Mouse (Mus musculus): Measurements from ENCODE around the gene Cep19. TPM values are rescaled to one million over a fixed set of nuclear protein-coding genes. Genes with fewer than 3 reads are reported as not detected.
A peak's percentile ranks its signal among the peaks of the same experiment; 100 is the strongest.
"Not testable (repeated sequence)": the region's sequence is repeated elsewhere in the genome, so short reads cannot be mapped to it uniquely, and the experiment has no call there.

Cep19 gene
- polyA plus RNA-seq, 1 experiment from 2014 or later: 31.7 TPM

DNA sequence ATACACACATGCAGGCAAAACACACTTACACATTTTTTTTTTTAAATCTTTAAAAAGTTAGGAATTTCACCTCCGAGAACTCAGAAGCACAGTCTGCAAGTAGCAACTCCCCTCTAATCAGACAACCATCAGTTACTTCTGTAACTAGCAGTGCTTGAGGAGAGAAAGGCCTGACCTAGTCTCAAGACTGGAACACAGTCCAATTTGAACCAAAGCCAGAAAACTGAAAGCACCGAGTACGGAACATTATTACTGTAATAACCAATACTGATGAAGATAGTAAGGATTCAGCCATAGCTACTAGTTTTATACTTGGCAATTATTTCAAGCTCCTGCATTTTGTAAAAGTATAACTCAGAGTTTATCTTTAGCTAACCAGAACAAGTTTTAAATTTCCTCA is 23.2 kb upstream of the Cep19 start:
- no peak overlapping the region for H3K4me3 ChIP-seq (ENCODE audit: low read length)
- no peak overlapping the region for H3K27ac ChIP-seq (ENCODE audit: low read length)
- ATAC-seq (ENCODE audit: low read depth): no peak

GRCm38 (mm10) chr16:32077648-32078407 is 21.8 kb upstream of the Cep19 start:
- H3K9ac ChIP-seq (ENCODE audit: low read length): peak overlapping the region; percentile 98
- no peaks in the 10 kb centered on the region for H3K36me3 ChIP-seq (ENCODE audit: control insufficient read depth, insufficient read depth, low read length)
- no peaks in the 10 kb centered on the region for H3K9me3 ChIP-seq (ENCODE audit: control insufficient read depth, low read length)
- H3K4me3 ChIP-seq (ENCODE audit: low read length): peak overlapping the region; percentile 95
- peak overlapping the region; percentile 63 for H3K4me2 ChIP-seq (ENCODE audit: low read depth, low read length)
- H3K4me1 ChIP-seq (replicated peaks; ENCODE audit: control insufficient read depth, insufficient read depth, low read length): peaks cover 14% of the 10 kb centered on the region
- no peaks in the 10 kb centered on the region for H3K27me3 ChIP-seq (ENCODE audit: control insufficient read depth, insufficient read depth, low read depth, low read length)
- H3K27ac ChIP-seq (ENCODE audit: low read length): peak overlapping the region; percentile 97; the same call in 1 of the 2 replicates
- ATAC-seq (ENCODE audit: low read depth): no peak
- WGBS: 3% methylated on average over 13 of the region's 13 CpGs

More for the DNA sequence above, 23.2 kb upstream of the Cep19 start:
- no peaks in the 10 kb centered on the region for H3K9me3 ChIP-seq (ENCODE audit: control insufficient read depth, low read length)
- no peaks in the 10 kb centered on the region for H3K36me3 ChIP-seq (ENCODE audit: control insufficient read depth, insufficient read depth, low read length)
- WGBS: 35% methylated on average over 3 of the region's 3 CpGs
- H3K9ac ChIP-seq (ENCODE audit: low read length): no peak overlapping the region
- peaks cover 14% of the 10 kb centered on the region for H3K4me1 ChIP-seq (replicated peaks; ENCODE audit: control insufficient read depth, insufficient read depth, low read length)
- H3K27me3 ChIP-seq (ENCODE audit: control insufficient read depth, insufficient read depth, low read depth, low read length): no peaks in the 10 kb centered on the region
- no peak overlapping the region for H3K4me2 ChIP-seq (ENCODE audit: low read depth, low read length)

DNA sequence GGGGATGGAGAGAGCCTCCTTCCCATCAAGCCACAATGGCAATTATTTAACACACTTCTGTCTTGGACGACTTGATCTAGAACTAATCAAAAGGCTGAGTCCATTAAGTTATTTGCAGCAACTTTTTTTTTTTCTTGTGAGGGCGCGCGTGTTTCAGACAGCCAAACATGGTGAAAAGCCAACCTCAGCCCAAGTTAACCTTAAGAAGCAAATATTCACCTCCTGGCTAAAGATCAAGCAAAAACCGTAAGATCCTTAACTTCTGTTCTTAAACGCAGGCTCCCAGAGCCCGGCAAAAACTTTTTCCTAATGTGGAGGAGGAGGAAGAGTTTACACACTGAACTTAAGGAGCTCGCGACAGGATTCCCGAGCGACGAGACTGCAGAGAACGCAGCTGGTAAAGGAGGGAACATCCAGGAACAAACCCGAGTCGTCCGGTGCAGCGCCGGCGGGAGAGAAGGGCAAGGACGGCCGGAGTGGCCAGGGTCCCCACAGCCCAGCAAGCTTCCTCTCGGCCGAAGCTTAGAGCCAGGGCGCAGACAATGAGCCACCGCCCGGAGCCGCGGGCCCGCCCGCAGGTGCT is 21.1 kb upstream of the Cep19 start:
- no peaks in the 10 kb centered on the region for H3K36me3 ChIP-seq (ENCODE audit: control insufficient read depth, insufficient read depth, low read length)
- peaks cover 14% of the 10 kb centered on the region for H3K4me1 ChIP-seq (replicated peaks; ENCODE audit: control insufficient read depth, insufficient read depth, low read length)
- H3K9me3 ChIP-seq (ENCODE audit: control insufficient read depth, low read length): no peaks in the 10 kb centered on the region
- peak overlapping the region; percentile 97 for H3K27ac ChIP-seq (ENCODE audit: low read length)
- ATAC-seq (ENCODE audit: low read depth): no peak
- peak overlapping the region; percentile 98 for H3K9ac ChIP-seq (ENCODE audit: low read length)
- H3K27me3 ChIP-seq (ENCODE audit: control insufficient read depth, insufficient read depth, low read depth, low read length): no peaks in the 10 kb centered on the region
- H3K4me3 ChIP-seq (ENCODE audit: low read length): peak overlapping the region; percentile 95
- H3K4me2 ChIP-seq (ENCODE audit: low read depth, low read length): peak overlapping the region; percentile 63
- WGBS: under 1% methylated on average over 30 of the region's 30 CpGs

DNA sequence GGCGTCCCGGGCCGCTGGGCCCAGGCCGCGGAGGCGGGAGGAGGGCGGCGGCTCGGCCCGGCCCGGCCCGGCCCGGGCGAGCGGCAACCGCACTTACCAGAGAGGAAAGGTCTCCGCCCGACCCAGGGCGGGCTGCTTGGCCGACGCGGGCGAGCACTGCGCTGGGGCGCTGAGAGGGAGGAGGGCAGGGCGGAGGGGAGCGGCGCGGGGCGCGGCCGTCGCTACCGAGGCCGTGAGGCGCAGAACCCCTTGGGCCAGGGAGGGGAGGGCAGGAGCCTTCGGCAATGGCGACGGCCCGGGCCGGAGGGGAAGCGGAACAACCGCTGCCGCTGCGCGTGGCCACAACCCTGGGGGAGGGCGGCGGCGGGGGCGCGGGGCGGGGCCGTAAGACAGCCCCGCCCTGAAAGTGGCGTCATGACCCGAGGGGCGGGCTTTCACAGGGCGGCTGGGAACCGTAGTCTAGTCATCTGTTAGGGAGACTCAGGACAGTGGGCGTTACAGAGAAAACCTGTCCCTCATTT is 20.5 kb upstream of the Cep19 start, which contains the start of gene Pak2:
Pak2 (minus strand) TSS at position 352 of the 521 bp plus-strand sequence.
- peak within 1 kb of the TSS; percentile 97 for H3K27ac ChIP-seq (ENCODE audit: low read length)
- no peaks in the 10 kb centered on the region for H3K9me3 ChIP-seq (ENCODE audit: control insufficient read depth, low read length)
- H3K4me2 ChIP-seq (ENCODE audit: low read depth, low read length): peak within 1 kb of the TSS; percentile 63
- under 1% methylated on average over 52 of the region's 60 CpGs for WGBS
- H3K27me3 ChIP-seq (ENCODE audit: control insufficient read depth, insufficient read depth, low read depth, low read length): no peaks in the 10 kb centered on the region
- H3K4me3 ChIP-seq (ENCODE audit: low read length): peak within 1 kb of the TSS; percentile 95
- peak within 1 kb of the TSS; percentile 98 for H3K9ac ChIP-seq (ENCODE audit: low read length)
- peaks cover 14% of the 10 kb centered on the region for H3K4me1 ChIP-seq (replicated peaks; ENCODE audit: control insufficient read depth, insufficient read depth, low read length)
- peak; percentile 98 for ATAC-seq (ENCODE audit: low read depth)
- no peaks in the 10 kb centered on the region for H3K36me3 ChIP-seq (ENCODE audit: control insufficient read depth, insufficient read depth, low read length)

GRCm38 (mm10) chr16:32087629-32088443 is 11.8 kb upstream of the Cep19 start:
- Histone ChIP-seq H3K4me2 (ENCODE audit: low read depth, low read length) (no peak overlapping the region), H3K27me3 (ENCODE audit: control insufficient read depth, insufficient read depth, low read depth, low read length) (no peaks in the 10 kb centered on the region), H3K27ac (ENCODE audit: low read length) (peak overlapping the region; percentile 67), H3K9me3 (ENCODE audit: control insufficient read depth, low read length) (no peaks in the 10 kb centered on the region), H3K36me3 (ENCODE audit: control insufficient read depth, insufficient read depth, low read length) (peaks cover 9% of the 10 kb centered on the region), H3K4me1 (replicated peaks; ENCODE audit: control insufficient read depth, insufficient read depth, low read length) (peaks cover 6% of the 10 kb centered on the region), H3K4me3 (ENCODE audit: low read length) (no peak overlapping the region), H3K9ac (ENCODE audit: low read length) (no peak overlapping the region)
- peak; percentile 36; the same call in 1 of the 2 replicates for ATAC-seq (ENCODE audit: low read depth)
- WGBS: 45% methylated on average over 17 of the region's 17 CpGs

DNA sequence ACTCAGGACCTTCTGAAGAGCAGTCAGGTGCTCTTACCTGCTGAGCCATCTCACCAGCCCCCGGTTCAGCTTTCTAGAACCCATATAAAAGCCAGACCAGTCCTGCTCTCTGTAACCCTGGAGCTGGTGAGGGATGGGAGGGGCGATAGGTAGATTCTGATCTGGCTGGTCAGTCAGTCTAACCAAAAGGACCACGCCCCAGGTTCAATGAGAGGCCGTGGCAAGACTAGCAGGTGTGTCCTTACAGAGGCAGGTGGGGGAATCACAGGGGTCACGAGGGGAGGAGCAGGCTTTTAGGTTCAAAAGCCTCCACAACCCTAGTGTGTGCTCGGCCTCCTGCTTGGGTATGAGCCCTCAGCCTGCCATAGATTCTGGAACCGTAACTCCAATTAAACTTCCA is 8.1 kb upstream of the Cep19 start:
- peaks cover 9% of the 10 kb centered on the region for H3K36me3 ChIP-seq (ENCODE audit: control insufficient read depth, insufficient read depth, low read length)
- H3K27me3 ChIP-seq (ENCODE audit: control insufficient read depth, insufficient read depth, low read depth, low read length): no peaks in the 10 kb centered on the region
- no peak overlapping the region for H3K9ac ChIP-seq (ENCODE audit: low read length)
- H3K27ac ChIP-seq (ENCODE audit: low read length): no peak overlapping the region
- no peaks in the 10 kb centered on the region for H3K9me3 ChIP-seq (ENCODE audit: control insufficient read depth, low read length)
- no peak overlapping the region for H3K4me2 ChIP-seq (ENCODE audit: low read depth, low read length)
- H3K4me1 ChIP-seq (replicated peaks; ENCODE audit: control insufficient read depth, insufficient read depth, low read length): peaks cover 6% of the 10 kb centered on the region
- H3K4me3 ChIP-seq (ENCODE audit: low read length): no peak overlapping the region
- WGBS: 94% methylated on average over 7 of the region's 7 CpGs
- no peak for ATAC-seq (ENCODE audit: low read depth)

GRCm38 (mm10) chr16:32097757-32098156 is 1.8 kb upstream of the Cep19 start:
- H3K4me3 ChIP-seq (ENCODE audit: low read length); H3K9me3 ChIP-seq (ENCODE audit: control insufficient read depth, low read length); ATAC-seq (ENCODE audit: low read depth); H3K27ac ChIP-seq (ENCODE audit: low read length); H3K27me3 ChIP-seq (ENCODE audit: control insufficient read depth, insufficient read depth, low read depth, low read length); H3K4me2 ChIP-seq (ENCODE audit: low read depth, low read length); H3K9ac ChIP-seq (ENCODE audit: low read length); H3K36me3 ChIP-seq (ENCODE audit: control insufficient read depth, insufficient read depth, low read length): not testable (repeated sequence)
- WGBS: 68% methylated on average over 2 of the region's 2 CpGs
- peaks cover 14% of the 10 kb centered on the region for H3K4me1 ChIP-seq (replicated peaks; ENCODE audit: control insufficient read depth, insufficient read depth, low read length)

GRCm38 (mm10) chr16:32098897-32099637 is 533 bp upstream of the Cep19 start:
- H3K9ac ChIP-seq (ENCODE audit: low read length): peak overlapping the region; percentile 85
- peak overlapping the region; percentile 77 for H3K27ac ChIP-seq (ENCODE audit: low read length)
- peak; percentile 82 for ATAC-seq (ENCODE audit: low read depth)
- H3K4me2 ChIP-seq (ENCODE audit: low read depth, low read length): peak overlapping the region; percentile 83
- H3K36me3 ChIP-seq (ENCODE audit: control insufficient read depth, insufficient read depth, low read length): peaks cover 7% of the 10 kb centered on the region; the same call in 1 of the 2 replicates
- H3K9me3 ChIP-seq (ENCODE audit: control insufficient read depth, low read length): no peaks in the 10 kb centered on the region
- peaks cover 14% of the 10 kb centered on the region for H3K4me1 ChIP-seq (replicated peaks; ENCODE audit: control insufficient read depth, insufficient read depth, low read length)
- peak overlapping the region; percentile 70 for H3K4me3 ChIP-seq (ENCODE audit: low read length)
- WGBS: under 1% methylated on average over 39 of the region's 39 CpGs
- no peaks in the 10 kb centered on the region for H3K27me3 ChIP-seq (ENCODE audit: control insufficient read depth, insufficient read depth, low read depth, low read length)

Measured in lung, embryonic 16.5 days (tissue).